Mouse (Mus musculus): ENCODE data around the gene Cbx8.
A peak's percentile ranks its signal among the peaks of the same experiment; 100 is the strongest.

Cbx8 gene

GRCm38 (mm10) chr11:119047261-119048132 lies 6.7 kb upstream of the Cbx8 start:
- no peak for DNase-seq

DNA sequence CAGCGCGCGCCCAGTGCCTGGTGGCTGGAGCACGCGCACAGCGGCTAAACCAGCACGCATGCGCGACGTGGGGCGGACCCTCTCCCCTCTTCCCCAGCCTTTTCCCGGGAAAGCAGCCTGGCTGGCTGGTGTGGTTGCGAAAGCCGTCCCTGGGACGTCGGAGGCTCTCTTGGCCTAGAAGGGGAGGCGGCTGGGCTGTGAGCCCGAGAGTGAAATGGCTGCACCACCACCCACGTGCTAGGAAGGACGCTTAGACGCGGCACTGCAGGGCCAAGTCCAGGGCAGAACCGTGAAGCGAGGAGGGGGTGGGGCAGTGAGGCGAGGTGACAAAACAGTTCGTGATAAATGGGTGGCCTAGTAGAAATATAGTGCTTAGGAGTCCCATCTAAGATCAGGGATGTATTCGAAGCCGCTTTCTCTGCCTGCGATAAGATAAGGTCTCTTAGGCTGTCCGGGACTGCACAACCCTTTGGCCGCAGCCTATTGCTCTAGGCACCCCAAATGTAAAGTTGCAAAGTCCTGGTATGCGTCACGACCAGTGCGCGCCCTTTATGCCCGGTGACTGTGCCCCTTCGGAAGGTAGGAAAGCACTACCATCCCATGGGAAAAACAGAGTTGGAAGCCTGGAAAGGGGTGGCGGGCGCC lies 6.0 kb upstream of the Cbx8 start:
- no peak for DNase-seq

- DNase-seq: peak; percentile 32
Measured at GRCm38 (mm10) chr11:119044551-119045337, 4.0 kb upstream of the Cbx8 start.

- DNase-seq: peak; percentile 46
Measured at GRCm38 (mm10) chr11:119043761-119044550, 3.2 kb upstream of the Cbx8 start.

DNA sequence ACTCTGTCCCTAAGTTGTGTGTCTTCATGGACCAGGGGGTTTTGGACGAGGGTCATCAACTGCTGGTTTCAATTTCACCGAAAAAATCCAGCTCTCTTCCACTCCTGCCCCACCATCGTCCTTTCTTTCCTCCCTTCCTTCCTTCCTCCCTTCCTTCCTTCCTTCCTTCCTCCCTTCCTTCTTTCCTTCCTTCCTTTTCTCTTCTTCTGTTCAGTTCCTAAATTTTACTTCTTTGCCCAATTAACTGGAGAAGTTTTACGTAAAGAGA lies 2.4 kb upstream of the Cbx8 start:
- DNase-seq: no peak

DNA sequence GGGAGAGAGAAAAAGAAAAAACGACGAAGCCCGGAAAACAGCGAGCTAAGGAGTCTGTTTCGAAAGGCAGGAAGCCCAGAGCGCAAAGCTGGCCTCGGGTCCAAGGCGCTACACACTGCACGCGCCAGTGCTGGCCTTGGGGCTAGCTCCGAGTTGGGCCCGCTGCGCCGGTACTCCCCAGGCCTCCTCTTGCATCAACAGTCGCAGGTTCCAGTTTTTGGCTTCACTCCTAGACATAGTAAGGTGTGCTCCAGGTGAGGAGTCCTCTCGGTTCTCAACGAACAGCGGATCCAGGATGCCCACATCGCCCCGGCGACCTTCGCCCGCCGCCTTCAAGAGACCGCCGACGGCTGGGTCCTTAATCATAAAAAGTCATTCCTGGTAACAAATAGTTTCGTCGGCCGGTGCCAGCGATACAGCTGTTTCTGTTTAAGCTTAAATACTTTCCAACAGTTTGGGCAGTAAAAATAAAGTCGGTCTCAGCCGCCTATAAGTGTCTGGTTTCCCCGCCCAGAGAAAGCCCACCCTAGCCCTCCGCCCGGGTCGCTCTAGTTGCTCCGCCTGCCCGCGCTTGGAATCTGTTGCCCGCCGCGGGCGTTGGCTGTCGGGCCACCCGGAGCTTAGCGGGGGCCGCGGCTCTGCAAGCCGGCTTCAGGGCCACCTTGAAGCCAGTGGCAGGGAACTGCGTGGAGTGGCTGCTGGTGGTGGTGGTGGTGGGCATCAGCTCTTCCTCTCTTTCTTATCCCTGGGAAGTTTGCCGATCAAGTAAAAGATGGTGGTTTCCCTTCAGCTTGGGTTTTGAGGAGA lies 1.9 kb upstream of the Cbx8 start:
- DNase-seq: peak; percentile 57

- DNase-seq: no peak
Measured at GRCm38 (mm10) chr11:119041750-119042465, 1.1 kb upstream of the Cbx8 start.

DNA sequence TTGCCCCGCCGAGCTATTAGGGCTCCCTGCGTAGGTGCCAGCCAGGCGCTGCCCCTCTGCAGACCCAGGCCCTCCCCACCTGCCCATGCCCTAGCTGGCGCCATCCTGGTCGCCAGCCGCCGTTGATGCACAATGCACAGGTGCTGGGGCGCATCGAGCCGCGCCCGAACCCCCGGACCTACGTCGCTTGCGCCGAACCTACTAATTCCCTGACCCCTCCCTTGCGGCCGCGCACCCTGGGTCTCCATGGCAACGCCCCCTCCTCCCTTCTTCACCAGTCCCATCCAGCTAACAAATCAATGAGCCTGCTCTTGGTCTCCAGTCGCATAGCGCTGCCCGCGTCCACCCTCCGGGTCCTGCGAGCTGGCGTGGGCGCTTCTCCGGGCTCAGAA lies 552 bp upstream of the Cbx8 start:
- no peak for DNase-seq

DNA sequence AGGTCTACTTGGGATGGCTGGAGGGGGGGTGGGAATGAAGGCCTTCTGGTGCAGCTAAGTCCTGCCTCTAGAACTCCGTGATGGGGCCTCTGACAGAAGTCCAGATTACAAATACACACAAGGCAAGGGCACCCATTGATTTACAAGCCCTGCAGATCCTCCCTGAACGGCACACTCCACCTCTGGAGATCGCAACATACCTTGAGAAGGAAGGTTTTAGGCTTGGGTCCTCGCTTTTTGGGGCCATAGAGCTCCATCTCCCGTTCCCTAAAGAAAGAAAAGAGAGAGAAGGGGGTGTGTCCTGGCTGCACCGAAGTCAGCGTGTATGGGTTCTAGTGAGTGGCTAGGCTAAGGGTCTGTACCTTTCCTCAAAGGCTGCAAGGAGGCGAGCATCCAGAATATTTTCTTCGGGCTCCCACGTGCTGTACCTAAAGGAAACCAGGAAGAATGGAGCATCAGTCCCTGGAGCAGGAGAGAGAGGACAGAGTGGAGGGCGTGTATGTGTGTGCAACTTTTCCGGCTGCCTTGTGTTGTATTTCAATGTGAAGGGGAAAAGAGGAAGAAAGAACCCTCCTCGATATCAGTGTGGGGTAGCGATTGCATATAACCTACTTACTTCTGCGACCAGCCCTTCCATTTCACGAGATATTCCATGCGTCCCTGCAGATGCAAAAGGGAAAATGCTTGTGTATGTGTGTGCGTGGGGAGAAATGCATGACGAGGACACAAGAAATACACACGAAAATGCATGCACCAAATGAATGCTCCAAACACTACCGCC lies 847 bp downstream of the Cbx8 start:
- DNase-seq: peak; percentile 52

DNA sequence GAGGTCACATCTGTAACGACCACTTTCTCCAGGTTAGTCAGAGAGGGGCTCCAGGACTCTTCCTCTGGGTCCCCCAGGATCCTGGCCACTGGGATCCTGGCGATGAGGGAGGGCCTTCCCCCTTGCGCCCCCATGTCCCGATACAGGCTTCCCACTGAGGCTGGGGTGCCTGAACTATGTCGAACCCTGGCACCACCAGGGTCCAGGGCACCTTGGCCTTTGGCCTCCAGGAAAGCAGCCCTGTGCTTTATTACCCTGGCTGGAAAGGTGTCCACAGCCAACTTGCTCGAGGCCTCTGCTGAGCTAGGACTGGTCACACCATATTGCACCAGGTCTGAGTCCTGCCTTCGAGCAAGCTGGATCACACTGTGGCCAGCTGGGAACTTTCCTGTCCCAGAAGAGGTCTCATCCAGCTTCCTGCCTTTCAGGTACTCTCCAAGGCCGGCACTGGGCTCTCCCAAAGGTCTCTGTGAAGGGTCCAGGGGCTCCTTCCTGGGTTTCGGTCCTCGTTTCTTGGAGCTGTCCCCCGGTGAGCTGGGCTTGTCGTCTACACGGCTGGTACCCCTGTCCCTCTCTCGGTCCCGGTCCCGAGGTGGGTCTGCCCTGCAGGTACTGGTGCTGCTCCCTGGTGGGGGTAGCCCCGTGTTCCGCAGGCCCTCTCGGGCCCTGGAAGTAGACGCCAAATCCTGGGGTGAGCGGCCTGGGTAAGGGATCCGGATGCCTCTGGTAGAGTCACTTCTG lies 1.9 kb downstream of the Cbx8 start:
- DNase-seq: peak; percentile 67

- peak; percentile 42 for DNase-seq
Measured at GRCm38 (mm10) chr11:119037780-119038401, 2.9 kb downstream of the Cbx8 start.

- peak; percentile 52 for DNase-seq
Measured at GRCm38 (mm10) chr11:119036934-119037779, 3.6 kb downstream of the Cbx8 start.

DNA sequence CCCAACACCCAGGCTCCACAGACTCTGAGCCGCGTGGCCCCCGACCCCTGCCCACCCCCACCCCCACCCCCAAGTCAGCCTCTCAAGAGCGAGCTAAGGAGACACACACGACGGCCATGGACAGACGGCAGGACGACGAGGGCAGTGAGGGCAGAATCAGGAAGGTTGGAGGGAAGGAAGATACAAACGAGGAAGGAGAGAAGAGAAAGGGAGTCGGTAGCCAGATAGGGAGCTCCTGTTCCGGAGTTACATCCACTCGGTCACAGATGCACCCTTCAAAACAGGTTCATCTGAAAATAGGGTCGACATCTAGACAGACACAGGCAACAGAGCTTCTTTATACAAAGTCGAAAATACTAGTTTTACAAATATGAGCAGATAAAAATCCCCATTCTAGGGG lies 4.3 kb downstream of the Cbx8 start:
- no peak for DNase-seq

DNA sequence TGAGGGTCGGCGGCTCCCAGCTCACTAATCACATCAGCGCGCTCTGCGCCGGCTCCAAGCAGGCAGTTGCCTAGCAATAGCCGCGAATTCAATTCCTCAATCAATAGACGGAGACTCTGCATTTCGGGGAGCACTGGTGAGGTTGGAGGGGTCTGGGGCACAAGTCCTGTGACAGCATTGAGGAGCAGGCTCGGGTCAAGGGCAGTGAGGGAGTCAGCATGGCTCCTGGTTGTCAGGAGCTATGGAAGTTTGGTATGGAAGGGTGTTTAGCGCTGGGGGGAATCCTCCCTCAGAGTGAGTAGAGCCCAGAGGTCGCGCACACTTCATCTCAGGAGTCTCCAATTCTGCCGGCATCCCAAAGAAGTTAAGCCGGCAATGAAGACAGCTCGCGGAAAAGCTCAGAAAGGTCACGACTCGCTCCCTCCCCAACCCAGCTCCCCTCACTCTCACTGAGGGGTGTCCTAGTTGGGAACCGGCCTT lies 5.0 kb downstream of the Cbx8 start:
- DNase-seq: no peak

DNA sequence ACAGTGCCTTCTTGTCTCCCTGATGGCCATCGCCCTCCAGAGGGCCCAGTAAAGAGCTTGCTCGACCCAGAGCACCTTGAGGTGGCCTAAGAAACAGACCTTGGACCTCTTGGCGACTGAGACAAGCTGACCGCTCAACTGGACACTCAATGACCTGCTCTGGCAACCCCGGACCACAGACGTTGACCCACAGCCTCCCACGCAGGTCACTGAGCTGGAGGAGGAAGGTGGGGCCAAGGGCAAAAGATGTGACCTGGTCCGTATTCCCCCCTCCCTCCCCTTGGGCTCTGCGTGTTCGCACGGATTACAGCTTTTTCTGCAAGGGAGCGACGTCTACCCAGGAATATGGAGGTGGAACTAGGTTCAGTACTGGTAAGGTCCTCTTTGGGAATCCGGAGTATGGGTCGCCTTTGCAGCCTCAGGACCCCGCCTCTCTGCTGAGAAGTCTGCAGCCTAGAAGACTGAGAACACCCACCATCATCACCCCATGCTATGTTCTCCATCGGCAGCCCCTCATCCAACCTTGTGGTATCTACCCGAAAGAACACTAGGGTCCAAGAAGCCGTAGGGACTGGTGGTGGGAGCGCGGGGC lies 5.6 kb downstream of the Cbx8 start:
- peak; percentile 41 for DNase-seq

- no peak for DNase-seq
Measured at GRCm38 (mm10) chr11:119034635-119035034, 6.1 kb downstream of the Cbx8 start.

- DNase-seq: peak; percentile 73
Measured at GRCm38 (mm10) chr11:119033874-119034558, 6.8 kb downstream of the Cbx8 start.
